Mouse (Mus musculus): ENCODE measurements around the gene Fcgrt.
"Not testable (repeated sequence)": the region's sequence is repeated elsewhere in the genome, so short reads cannot be mapped to it uniquely, and the experiment has no call there.

Fcgrt gene

DNA sequence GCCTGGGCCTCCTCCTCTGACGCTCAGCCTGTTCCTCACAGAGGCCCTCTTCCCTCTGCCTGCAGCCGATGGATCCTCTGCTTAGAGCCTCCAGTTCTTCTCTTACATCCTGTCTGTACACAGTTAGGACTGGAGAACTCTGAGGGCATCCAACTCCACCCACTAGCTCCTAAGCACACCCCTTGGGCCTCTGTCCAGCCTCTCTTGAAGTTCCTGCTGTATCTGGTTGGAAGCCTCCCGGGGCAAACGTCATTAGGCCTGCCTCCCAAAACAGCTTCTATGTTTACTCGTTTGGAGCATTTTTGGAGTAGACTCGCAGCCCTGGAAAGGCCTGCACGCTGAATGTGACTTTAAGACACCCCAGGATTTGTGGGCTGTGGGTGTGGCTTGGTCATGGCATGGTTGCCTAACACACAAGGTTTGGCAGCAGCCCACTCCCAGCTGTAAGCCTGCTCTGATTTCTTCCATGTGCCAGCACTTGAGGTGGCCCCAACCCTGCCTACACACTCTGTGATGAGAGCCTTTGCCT, at the start of gene Fcgrt:
Fcgrt (minus strand) TSS at position 200 of the 529 bp plus-strand sequence.
- DNase-seq (ENCODE audit: low spot score in 2 of 2), result no peak

DNA sequence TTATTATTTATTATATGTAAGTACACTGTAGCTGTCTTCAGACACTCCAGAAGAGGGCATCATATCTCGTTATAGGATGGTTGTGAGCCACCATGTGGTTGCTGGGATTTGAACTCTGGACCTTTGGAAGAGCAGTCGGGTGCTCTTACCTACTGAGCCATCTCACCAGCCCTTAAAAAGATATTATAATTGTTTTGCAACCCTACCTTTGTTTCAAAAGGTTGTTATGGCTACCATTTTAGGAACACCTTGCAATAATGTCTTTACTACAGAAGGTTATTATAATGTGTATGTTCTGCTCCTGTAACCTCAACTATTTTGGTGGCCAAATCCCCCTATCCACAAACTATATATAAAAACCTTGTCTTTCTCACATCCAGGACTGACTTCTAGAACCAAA, 49.4 kb upstream of the Fcgrt start:
- DNase-seq (ENCODE audit: low spot score in 2 of 2), result not testable (repeated sequence)

DNA sequence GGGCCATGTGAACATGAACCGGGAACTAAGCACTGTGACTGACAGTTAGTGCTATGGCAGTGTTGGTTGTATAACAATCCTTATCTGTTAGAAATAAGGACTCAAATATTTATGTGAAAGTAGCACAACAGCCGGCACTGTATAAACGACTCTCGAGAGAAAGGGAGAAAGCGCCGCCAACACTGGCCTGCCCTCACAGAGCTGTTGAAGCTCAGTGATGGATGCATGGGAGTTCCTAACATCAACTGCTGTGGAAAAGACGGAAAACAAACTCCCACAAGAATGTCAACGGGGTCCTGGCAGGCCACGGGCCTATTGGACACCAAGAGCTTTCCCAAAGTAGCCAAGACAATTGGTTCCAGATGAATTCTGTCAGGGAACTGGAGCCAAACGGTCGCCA, 47.7 kb upstream of the Fcgrt start:
- DNase-seq (ENCODE audit: low spot score in 2 of 2), result no peak

DNA sequence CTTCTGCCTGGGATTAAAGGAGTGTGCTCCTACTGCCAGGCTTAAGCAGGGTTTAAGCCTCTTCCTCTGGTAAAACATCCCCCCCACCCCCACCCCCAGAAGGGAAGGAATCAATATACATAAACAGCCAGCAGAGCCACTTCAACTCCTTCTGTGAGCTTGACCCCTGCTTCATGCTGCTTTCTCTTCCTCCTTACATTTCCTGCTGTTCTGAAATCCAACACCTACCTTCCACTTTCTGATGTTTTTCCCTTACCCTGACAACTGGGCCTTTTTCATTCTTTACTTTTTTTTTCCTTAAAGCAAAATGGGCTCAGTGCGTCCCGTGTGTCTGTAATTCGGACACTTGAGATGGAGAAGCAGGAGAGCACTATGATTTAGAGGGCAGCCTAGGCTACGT, 46.7 kb upstream of the Fcgrt start:
- no peak for DNase-seq (ENCODE audit: low spot score in 2 of 2)

DNA sequence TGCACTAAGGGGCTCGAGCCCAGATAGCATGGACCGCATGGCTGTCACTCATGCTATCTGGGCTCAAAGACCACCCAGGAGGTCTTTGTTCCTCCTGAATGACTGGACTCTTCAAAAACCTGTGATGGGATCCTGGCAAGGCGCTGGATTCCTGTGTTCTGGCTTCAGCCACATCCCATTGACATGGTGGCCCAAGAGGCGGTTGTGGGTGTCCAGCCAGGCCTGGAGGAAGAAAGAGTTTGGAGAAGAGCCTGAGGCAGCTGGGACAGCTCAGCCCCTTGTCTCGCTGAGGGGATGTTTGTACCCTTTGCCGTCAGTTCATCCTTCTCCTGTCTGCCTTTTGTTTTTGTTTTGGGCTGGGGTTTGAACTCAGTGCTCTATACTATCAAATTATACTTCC, 45.9 kb upstream of the Fcgrt start:
- no peak for DNase-seq (ENCODE audit: low spot score in 2 of 2)

DNA sequence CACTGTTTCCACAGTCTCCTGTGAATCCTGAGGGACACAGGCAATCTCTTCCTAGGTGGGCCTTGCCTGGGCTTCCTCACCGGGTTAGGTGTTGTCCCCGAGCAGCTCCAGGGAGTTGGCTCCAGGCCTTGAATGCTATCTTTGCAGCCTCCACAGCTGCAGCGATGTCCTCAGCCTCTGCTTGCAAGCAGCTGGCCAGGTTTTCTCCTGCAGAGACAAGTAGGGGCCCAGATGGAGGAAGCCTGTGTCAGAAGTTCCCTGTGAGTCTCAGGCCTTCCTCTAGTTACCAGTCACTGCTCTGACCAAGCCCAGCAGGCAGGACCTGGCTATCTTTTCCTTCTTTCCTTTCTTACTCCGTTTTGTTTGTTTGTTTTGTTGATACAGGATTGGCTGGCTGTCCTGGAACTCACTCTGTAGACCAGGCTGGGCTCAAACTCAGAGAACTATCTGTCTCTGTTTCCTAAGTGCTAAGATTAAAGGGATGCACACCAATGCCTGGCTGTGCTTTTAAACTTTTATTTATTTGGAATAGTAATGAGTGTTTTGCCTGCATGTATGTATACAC, 45.0 kb upstream of the Fcgrt start:
- no peak for DNase-seq (ENCODE audit: low spot score in 2 of 2)

DNA sequence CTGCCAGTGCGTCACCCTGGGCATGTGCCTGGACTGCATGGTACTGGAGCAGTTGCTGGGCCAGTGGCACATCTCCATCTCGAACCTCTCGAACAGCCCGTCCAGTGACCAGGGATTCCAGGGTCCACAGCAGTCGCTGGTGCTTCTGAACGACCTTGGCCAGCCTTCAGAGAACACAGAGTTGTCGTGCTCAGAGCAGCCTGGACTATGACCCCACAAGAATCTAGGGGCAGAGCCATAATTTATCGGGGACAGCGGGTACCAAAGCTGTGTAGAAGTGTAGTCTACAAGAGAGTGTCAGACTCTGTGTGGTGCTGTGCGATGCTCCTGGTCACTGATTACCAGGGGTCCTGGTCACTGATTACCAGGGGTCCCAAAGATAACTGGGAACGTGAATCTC, 44.2 kb upstream of the Fcgrt start:
- DNase-seq (ENCODE audit: low spot score in 2 of 2), result no peak

DNA sequence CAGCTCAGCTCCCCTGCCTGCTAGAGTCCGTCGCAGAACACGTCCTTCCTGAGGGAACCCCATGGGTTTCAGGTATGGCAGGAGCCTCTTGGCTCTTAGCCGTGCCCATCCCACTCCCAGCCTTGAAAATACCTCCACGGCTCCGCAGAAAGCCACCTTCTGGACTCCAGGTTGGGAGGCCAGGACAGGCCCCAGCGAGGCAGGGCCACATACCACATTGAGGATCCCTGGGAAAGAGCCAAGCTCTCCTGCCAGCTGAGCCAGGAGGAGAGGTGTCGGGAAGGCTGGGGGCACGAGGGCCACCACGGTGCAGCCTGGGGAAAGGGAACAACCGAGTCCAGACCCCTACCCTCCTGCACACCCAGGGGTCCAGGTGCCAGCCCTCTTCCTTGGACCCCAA, 43.6 kb upstream of the Fcgrt start:
- DNase-seq (ENCODE audit: low spot score in 2 of 2), result no peak

DNA sequence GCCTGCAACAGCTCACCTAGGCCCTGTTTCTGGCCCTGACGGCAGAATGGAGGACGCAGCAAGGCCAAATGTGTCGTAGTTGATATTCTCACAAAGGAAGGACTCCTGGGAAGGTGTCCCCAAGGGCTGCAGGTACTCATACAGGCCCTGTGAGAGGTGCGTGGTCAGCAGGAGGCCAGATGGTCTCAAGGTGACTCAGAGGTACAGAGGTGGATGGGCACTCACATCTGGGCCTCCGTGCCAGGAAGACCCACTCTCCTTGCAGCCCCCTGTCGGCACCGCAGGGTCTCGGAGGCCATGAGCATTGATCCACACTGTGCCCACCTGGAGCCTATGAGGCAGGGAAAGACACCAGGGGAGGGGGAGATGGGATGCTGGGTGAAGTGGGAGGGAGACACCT, 41.8 kb upstream of the Fcgrt start:
- DNase-seq (ENCODE audit: low spot score in 2 of 2), result no peak

DNA sequence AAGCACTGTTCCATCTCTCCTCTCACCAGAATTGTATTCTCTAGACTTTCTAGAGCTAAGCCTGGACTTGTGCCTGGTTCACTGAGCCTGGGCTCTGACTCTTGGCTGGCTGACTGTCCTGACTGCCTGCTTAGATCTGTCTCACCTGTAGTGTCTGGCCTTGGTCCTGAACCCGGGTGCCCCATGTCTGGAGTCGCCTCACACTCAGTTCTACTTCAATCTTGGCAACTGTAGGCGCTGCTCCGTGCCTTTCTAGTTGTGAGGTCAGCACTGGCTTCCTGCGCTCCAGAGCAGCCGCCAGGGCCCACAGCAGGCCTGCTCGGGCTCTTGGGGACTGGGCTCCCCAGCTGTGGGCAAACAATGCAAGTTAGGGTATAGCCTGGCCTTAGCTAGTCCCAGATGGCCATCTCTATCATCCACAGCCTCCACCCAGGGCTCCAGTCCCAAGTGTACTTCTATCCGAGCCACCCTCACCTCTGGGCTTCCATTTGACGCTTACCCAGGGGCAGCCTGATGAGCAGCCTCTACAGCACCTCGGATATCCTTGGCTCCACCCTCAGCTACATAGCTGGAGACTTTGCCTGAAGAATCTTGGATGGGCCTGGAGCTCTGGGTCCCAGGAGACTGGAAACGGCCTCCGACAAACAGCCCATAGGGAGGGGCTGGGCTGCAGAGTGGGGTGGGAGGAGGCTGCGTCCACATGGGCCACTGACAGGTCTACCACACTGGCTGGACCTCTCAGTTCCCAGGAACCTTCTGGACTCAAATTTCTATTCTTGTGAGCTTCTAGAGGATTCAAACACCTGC, 40.9 kb upstream of the Fcgrt start:
- DNase-seq (ENCODE audit: low spot score in 2 of 2), result no peak

DNA sequence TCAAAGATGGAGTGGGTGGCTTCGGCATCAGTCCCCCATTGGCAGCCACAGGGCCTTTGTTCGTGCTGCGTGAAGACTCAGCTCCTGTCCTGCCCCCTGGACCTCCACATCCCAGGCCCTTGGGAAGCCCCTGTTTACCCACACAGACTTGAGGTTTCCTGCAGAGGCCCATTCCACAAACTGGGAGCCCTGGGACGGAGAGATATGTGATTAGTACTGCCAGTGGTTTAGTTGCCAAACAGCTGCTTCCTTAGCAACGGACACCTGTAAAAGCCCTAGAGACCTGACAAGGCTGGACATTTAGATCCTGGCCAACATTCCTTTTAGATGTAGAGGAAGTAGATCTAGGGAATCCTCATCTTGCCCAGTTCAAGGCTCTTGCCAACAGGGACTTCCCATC, 38.3 kb upstream of the Fcgrt start:
- DNase-seq (ENCODE audit: low spot score in 2 of 2), result no peak

DNA sequence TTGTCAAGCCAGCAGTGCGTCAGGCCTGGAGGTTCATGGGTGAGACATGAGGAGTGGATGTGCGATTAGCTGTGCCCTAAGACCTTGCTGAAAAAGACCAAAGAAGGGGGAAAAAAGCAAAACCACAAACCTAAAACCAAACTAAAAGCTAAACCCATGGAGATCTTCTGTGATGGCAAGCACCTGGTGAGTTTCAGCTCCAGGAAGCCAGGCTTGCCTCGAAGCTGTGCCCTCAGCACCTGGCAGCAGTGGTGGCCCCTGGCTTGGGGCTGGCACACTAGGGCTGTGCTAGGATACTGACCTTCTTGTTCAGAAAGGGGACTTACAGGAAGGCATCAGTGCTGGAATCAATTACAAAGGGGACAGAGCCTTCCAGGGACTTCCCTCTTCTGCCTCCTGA, 37.7 kb upstream of the Fcgrt start:
- peak; percentile 45 to 55 for DNase-seq (ENCODE audit: low spot score in 2 of 2)

DNA sequence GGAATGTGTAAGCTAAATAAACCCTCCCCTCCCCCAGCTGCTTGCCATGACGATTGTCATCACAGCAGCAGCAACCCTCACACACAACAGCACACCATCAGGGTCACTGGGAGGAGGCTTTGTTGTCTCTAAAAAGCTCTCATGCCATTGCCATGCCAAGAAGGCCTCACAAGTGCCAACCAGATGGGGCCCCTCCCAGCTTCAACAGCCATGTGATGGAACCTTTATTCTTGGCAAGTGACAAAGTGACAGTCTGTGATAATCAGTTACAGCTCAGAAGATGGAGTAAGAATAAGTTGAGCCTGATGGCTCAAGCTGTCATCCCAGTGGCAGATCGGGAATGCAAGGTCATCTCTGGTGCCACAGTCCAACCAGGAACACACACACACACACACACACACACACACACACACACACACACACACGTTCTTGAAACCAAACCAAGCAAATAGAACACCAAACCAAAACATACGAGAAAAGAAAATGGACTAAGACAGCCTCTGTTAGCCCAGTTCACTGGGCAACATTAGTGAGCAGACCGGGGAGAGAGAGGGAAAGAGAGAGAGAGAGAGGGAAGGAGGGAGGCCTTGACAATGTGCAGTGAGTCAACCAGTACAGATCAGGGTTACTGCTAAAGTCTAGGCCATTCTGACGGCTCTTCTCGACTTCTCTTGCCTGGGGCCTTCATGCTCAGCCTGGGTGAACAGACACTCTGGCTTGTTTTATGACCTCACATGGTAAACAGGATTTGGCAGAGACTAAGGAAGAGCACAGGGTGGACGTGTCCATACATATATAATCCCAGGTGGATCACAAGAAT, 36.5 kb upstream of the Fcgrt start:
- DNase-seq (ENCODE audit: low spot score in 2 of 2), result no peak

DNA sequence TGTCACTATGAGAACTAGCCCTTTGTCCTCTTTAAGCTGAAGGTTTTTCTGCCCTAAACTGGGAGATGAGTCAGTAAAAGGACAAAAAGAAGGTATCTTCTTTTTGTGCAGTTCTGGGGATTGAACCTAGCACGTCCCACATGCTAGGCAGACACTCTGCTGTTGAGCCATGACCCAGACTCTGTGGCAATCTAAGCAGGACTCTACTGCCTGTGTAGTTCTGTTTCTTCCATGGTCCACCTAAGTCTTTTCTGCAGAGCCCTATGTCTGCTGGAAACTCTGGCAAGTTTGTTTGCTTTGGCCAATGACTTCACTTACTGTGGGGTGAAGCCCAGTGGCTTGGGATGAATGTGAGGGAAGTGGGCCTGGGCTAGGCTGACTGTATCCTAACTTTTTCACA, 34.8 kb upstream of the Fcgrt start:
- no peak for DNase-seq (ENCODE audit: low spot score in 2 of 2)

DNA sequence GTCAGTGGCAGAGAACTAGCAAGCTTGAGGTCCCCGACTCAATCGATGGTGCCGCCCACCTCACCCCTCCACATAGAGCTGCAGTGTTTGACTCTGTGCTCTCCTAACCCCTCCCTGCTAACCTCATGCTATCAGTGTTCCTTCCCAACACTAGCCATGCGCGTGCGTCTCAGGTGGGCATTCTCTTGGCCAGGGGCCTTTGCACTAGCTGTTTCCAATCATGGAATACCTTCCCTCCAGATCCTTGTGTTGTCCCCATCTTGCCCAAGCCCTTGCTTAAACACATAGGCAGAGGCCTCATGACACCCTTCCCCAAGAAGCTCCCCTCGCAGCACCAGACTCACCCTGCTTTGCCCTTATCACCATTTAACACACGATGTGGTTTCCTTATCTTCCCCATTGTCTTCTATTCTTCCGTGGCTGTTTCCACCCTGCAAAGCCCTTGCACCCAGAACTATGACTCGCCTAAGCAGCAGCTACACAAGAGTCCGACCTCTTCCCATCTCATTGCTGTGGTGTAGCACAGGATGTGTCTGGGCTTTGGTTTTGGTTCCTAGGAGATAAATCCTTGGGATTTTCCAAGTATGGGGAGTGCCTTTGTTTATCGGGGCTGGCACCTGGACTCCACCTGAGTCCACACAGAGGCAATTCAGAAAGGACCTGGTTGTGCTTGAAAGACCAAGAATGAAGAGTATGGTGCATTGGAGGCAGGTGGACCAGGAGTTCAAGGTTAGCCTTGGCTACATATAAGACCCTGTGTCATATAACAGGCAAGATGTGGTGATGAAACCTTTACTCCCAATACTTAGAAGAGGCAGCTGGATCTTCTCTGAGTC, 33.7 kb upstream of the Fcgrt start:
- DNase-seq (ENCODE audit: low spot score in 2 of 2), result no peak

DNA sequence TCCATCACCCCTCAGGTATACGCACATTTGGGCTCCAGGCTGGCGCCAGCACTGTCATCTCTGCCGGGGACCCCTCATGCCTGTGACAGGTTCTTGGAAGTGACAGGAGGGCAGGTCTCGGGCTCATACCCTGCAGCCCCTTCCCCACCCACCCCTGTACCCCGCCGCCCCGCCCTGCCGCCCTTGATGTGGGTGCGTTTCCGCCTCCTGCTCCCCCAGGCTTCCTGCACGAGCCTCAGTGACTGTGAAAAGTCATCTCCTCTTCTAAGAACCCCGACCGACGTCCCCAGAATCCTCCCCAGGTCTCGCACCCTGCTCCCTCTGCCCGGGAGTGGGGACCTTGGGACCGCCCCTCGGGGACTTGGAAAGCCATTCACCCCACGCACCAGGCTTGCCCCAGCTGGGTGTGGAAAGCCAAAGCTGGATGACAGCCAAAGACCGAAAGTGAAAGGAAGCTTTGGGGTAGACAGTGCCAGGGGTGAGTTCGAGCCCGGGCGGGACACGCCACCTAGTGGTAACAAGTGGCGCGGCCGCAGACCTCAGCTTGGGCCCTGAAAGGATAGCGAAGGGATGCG, 32.4 kb upstream of the Fcgrt start, which contains the start of the genes Gm45713 and Flt3l:
Gm45713 (minus strand) TSS at position 239 of the 575 bp plus-strand sequence.
Flt3l (minus strand) TSS at position 440 of the 575 bp plus-strand sequence.
- DNase-seq (ENCODE audit: low spot score in 2 of 2), result peak; percentile 87 to 90

DNA sequence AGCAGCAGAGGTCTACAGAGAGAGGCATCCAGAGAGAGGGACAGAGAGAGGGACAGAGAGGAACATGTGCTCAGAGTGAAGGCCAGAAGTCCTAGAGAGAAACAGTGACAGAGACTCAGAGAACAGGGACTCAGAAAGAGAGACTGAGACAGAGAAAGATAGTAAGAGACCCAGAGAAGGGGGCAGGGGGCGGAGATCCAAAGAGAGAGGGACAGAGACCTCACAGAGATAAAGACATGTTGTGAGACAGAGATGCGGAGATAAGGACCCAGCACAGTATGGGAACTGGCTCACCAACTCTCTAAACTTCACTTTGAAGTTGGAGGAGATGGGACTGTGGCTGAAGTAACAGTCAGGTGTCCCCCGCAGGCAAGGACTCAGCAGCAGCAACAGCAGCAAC, 31.7 kb upstream of the Fcgrt start:
- DNase-seq (ENCODE audit: low spot score in 2 of 2), result no peak

DNA sequence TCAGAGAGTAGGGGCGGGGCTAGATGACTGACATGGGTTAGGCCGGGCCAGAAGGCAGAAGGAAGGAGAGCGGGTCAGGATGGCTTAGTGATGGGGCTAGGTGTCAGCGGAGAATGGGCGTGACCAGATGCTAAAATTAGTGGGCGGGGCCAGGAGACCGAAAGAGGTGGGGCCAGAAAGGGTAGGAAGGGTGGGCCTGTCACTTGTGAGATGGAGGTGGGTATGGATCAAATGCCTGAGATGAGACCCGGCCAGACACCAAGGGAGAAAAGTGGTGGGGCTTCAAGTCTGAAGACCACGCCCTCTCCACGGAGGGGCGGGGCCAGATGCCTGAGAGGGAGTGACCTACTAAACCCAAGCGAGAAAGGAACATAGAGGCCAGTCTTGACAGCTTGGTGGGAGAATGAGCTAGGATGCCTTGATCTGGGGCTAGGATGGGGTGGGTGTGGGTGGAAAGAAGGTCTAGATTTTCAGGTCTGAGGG, 30.9 kb upstream of the Fcgrt start:
- DNase-seq (ENCODE audit: low spot score in 2 of 2), result no peak

DNA sequence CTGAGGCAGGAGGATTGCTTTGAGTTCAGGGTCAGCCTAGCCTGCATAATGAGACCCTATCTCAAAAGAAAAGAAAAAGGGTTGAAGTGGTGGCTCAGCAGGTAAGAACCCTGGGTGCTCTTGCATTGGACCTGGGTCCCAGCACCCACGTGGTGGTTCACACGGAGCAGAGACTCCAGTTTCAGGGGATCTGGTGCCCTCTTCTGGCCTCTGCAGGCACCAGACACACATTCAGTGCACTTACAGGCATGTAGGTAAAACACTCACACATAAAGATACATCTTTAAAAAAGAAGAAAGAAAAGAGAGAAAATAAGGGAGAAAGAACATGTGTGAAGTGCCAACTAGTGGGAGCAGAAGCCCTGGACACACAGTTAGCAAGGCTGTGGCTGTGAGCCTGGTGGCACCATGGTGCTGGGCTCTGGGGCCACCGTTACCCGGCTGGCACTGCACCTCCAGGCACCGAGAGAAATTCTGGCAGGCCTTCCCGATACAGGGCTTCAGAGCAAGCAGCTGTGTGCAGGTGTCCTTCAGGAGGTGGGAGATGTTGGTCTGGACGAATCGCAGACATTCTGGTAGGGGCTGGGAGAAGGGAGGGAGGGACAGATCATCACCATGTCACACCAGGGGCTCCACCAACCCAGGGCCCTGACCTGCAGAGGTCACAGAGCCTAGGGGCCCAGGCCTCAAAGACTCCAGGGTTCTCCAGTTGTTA, 30.0 kb upstream of the Fcgrt start:
- DNase-seq (ENCODE audit: low spot score in 2 of 2), result no peak

DNA sequence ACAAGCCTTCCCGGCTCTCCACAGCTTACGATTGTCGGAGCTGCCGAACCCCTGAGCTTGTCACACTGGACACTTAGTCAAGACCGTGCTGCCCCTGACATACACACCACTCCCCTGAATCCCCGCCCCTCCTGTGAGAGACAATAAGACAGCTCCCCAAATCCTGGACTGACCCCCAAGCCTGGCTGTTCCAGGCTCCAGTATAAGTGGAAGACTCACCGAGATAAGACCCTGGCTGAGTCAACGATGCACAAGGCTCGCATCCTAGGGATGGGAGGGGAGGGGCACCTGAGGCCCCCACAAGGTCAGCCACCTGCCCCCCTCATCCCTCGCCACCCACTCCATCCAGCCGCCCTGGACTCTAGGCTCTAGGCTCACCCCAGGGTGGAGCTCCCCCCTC, 28.2 kb upstream of the Fcgrt start:
- no peak for DNase-seq (ENCODE audit: low spot score in 2 of 2)
